Mouse (Mus musculus): ENCODE measurements at regions not wholly inside any gene's neighbourhood (a gene's known extent, or its start where the extent isn't known, plus 50 kb on each side); places are given as distances from the start of the nearest gene placed in this dataset.

- peaks cover 3% of the 10 kb centered on the region; the same call in 1 of the 2 replicates for H3K4me1 ChIP-seq (ENCODE audit: insufficient read depth, low read depth, low read length)
- no peaks in the 10 kb centered on the region for H3K36me3 ChIP-seq (ENCODE audit: insufficient read depth, low read length)
- ATAC-seq (no peak), DNase-seq (ENCODE audit: low spot score) (no peak)
- H3K4me3 ChIP-seq (ENCODE audit: low read depth, low read length), result no peak overlapping the region
- H3K27me3 ChIP-seq (replicated peaks; ENCODE audit: insufficient read depth, low read length), result no peaks in the 10 kb centered on the region
- TF ChIP-seq CTCF (IDR thresholded peaks at IDR 0.05) (no peak), EP300 (IDR thresholded peaks at IDR 0.05) (no peak)
- 91% methylated on average over 3 of the region's 3 CpGs for WGBS
- H3K4me2 ChIP-seq (replicated peaks; ENCODE audit: low read depth, low read length), result no peak overlapping the region
- no peaks in the 10 kb centered on the region for H3K9me3 ChIP-seq (ENCODE audit: low read length)
- H3K9ac ChIP-seq (replicated peaks; ENCODE audit: low read depth), result no peak overlapping the region
- no peak overlapping the region for H3K27ac ChIP-seq (ENCODE audit: low read length)
These were observed 88.0 kb upstream of the Zeb2 start for GRCm38 (mm10) chr2:45205211-45205610.

GRCm38 (mm10) chr2:45197955-45198631 lies 80.9 kb upstream of the Zeb2 start:
- Histone ChIP-seq H3K9ac (replicated peaks; ENCODE audit: low read depth) (no peak overlapping the region), H3K9me3 (ENCODE audit: low read length) (no peaks in the 10 kb centered on the region), H3K36me3 (ENCODE audit: insufficient read depth, low read length) (no peaks in the 10 kb centered on the region), H3K4me1 (ENCODE audit: insufficient read depth, low read depth, low read length) (peaks cover 4% of the 10 kb centered on the region; the same call in 1 of the 2 replicates), H3K4me2 (replicated peaks; ENCODE audit: low read depth, low read length) (0 out of 2 replicates have a peak overlapping the region, but pooled peaks have one; percentile 15), H3K27me3 (replicated peaks; ENCODE audit: insufficient read depth, low read length) (no peaks in the 10 kb centered on the region), H3K27ac (ENCODE audit: low read length) (no peak overlapping the region), H3K4me3 (ENCODE audit: low read depth, low read length) (no peak overlapping the region)
- DNase-seq (ENCODE audit: low spot score) (peak; percentile 38), ATAC-seq (peak; percentile 23; the same call in 1 of the 2 replicates)
- TF ChIP-seq EP300 (IDR thresholded peaks at IDR 0.05), result no peak
- TF ChIP-seq CTCF (IDR thresholded peaks at IDR 0.05), result no peak
- WGBS, result 46% methylated on average over 13 of the region's 13 CpGs

- ATAC-seq (no peak), DNase-seq (ENCODE audit: low spot score) (peak; percentile 21)
- Histone ChIP-seq H3K9ac (replicated peaks; ENCODE audit: low read depth) (no peak overlapping the region), H3K27ac (ENCODE audit: low read length) (no peak overlapping the region), H3K4me2 (replicated peaks; ENCODE audit: low read depth, low read length) (no peak overlapping the region), H3K4me3 (ENCODE audit: low read depth, low read length) (no peak overlapping the region), H3K27me3 (replicated peaks; ENCODE audit: insufficient read depth, low read length) (no peaks in the 10 kb centered on the region), H3K36me3 (ENCODE audit: insufficient read depth, low read length) (no peaks in the 10 kb centered on the region), H3K4me1 (ENCODE audit: insufficient read depth, low read depth, low read length) (peaks cover 4% of the 10 kb centered on the region; the same call in 1 of the 2 replicates), H3K9me3 (ENCODE audit: low read length) (no peaks in the 10 kb centered on the region)
- no peak for TF ChIP-seq CTCF (IDR thresholded peaks at IDR 0.05)
- TF ChIP-seq EP300 (IDR thresholded peaks at IDR 0.05), result no peak
- WGBS, result 69% methylated on average over 10 of the region's 10 CpGs
These were observed 80.1 kb upstream of the Zeb2 start for GRCm38 (mm10) chr2:45197342-45197741.

- DNase-seq (ENCODE audit: low spot score) (no peak), ATAC-seq (no peak)
- Histone ChIP-seq H3K36me3 (ENCODE audit: insufficient read depth, low read length) (no peaks in the 10 kb centered on the region), H3K4me1 (ENCODE audit: insufficient read depth, low read depth, low read length) (peaks cover 4% of the 10 kb centered on the region; the same call in 1 of the 2 replicates), H3K9me3 (ENCODE audit: low read length) (no peaks in the 10 kb centered on the region), H3K9ac (replicated peaks; ENCODE audit: low read depth) (no peak overlapping the region), H3K27ac (ENCODE audit: low read length) (no peak overlapping the region), H3K27me3 (replicated peaks; ENCODE audit: insufficient read depth, low read length) (no peaks in the 10 kb centered on the region), H3K4me2 (replicated peaks; ENCODE audit: low read depth, low read length) (no peak overlapping the region), H3K4me3 (ENCODE audit: low read depth, low read length) (no peak overlapping the region)
- WGBS, result 88% methylated on average over 4 of the region's 4 CpGs
- TF ChIP-seq EP300 (IDR thresholded peaks at IDR 0.05), result no peak
- no peak for TF ChIP-seq CTCF (IDR thresholded peaks at IDR 0.05)
These were observed 79.3 kb upstream of the Zeb2 start for GRCm38 (mm10) chr2:45196511-45196910.

GRCm38 (mm10) chr2:45194335-45194734 lies 77.1 kb upstream of the Zeb2 start:
- TF ChIP-seq CTCF (IDR thresholded peaks at IDR 0.05) (no peak), EP300 (IDR thresholded peaks at IDR 0.05) (no peak)

GRCm38 (mm10) chr2:45185621-45185999 lies 68.4 kb upstream of the Zeb2 start:
- ATAC-seq (no peak), DNase-seq (ENCODE audit: low spot score) (no peak)
- Histone ChIP-seq H3K36me3 (ENCODE audit: insufficient read depth, low read length) (no peaks in the 10 kb centered on the region), H3K27ac (ENCODE audit: low read length) (no peak overlapping the region), H3K4me2 (replicated peaks; ENCODE audit: low read depth, low read length) (peak overlapping the region; percentile 51), H3K4me3 (ENCODE audit: low read depth, low read length) (no peak overlapping the region), H3K9ac (replicated peaks; ENCODE audit: low read depth) (no peak overlapping the region), H3K9me3 (ENCODE audit: low read length) (no peaks in the 10 kb centered on the region), H3K4me1 (ENCODE audit: insufficient read depth, low read depth, low read length) (no peaks in the 10 kb centered on the region), H3K27me3 (replicated peaks; ENCODE audit: insufficient read depth, low read length) (no peaks in the 10 kb centered on the region)
- TF ChIP-seq EP300 (IDR thresholded peaks at IDR 0.05), result no peak
- TF ChIP-seq CTCF (IDR thresholded peaks at IDR 0.05), result no peak

More at GRCm38 (mm10) chr2:45194335-45194734, 77.1 kb upstream of the Zeb2 start:
- no peak overlapping the region for H3K4me2 ChIP-seq (replicated peaks; ENCODE audit: low read depth, low read length)
- no peak overlapping the region for H3K9ac ChIP-seq (replicated peaks; ENCODE audit: low read depth)
- H3K4me3 ChIP-seq (ENCODE audit: low read depth, low read length), result no peak overlapping the region
- H3K4me1 ChIP-seq (ENCODE audit: insufficient read depth, low read depth, low read length), result peaks cover 4% of the 10 kb centered on the region; the same call in 1 of the 2 replicates
- 87% methylated on average over 7 of the region's 7 CpGs for WGBS
- H3K36me3 ChIP-seq (ENCODE audit: insufficient read depth, low read length), result no peaks in the 10 kb centered on the region
- no peaks in the 10 kb centered on the region for H3K9me3 ChIP-seq (ENCODE audit: low read length)
- no peak for ATAC-seq
- DNase-seq (ENCODE audit: low spot score), result no peak
- no peak overlapping the region for H3K27ac ChIP-seq (ENCODE audit: low read length)
- H3K27me3 ChIP-seq (replicated peaks; ENCODE audit: insufficient read depth, low read length), result no peaks in the 10 kb centered on the region

All from lung, postnatal 0 days (tissue).